Mouse (Mus musculus) cerebellum, adult 2 months (tissue): Measurements from ENCODE around the gene Fxyd1.

Experiments
- CTCF ChIP-seq: fragments of 200-500 bp; IDR thresholded peaks from 2 replicates; pipeline ENCODE4 v1.5.1; 2011; ENCODE audit warnings: low read depth, mild to moderate bottlenecking, control low read depth, low read length, moderate library complexity, borderline replicate concordance; ENCODE audit not compliant: insufficient read depth
- POLR2A ChIP-seq: fragments of 200-500 bp; IDR thresholded peaks from 2 replicates; pipeline ENCODE4 v1.6.1; 2011; ENCODE audit warnings: low read length, control low read depth, borderline replicate concordance; ENCODE audit not compliant: insufficient read depth

DNA sequence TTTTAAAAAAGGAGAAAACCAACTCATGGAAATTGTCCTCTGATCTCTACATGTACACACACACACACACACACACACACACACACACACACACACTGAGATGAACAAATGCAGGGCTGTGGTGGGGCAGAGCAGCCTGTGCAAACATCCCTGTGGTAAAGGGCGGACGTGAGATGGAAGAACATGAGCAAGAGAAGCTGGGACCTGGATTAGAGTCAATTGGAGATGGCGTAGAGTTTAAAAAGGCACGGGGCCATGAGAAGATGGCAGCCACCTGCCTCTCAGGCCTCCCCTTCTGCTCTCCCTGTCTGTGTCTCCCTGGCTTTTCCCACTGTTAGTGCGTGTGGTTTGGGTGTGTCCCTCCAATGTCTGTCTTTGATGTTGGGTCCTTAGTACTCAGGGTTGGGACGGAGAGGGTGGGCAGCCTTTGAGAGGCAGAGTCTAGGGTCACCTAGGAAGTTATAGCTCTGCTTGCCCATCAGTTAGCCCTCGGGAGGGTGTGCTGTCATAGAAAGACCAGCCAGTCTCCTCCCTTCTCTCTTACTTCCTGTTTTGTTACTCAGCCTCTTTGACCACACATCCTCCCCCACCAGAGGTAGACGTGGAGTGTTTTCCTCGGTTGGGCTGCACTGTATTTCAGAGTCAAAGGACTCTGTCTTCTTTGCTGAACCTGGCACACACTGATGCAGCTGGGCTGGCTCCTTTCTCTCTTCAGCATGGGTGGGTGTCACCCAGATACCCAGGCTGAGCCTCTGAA, 23.4 kb downstream of the Fxyd1 start:
- TF ChIP-seq POLR2A (no peak), CTCF (no peak)
